Mouse (Mus musculus) heart, postnatal 0 days (tissue): ENCODE data around the gene Rps27.

Experiments used
- CTCF ChIP-seq: IDR thresholded peaks from 2 replicates; pipeline ENCODE4 v1.5.1; 2016; ENCODE audit warnings: antibody characterized with exemption, control low read depth, low read depth
- EP300 ChIP-seq: IDR thresholded peaks from 2 replicates; pipeline ENCODE4 v1.6.1; 2016; ENCODE audit warnings: antibody characterized with exemption, low read depth

DNA sequence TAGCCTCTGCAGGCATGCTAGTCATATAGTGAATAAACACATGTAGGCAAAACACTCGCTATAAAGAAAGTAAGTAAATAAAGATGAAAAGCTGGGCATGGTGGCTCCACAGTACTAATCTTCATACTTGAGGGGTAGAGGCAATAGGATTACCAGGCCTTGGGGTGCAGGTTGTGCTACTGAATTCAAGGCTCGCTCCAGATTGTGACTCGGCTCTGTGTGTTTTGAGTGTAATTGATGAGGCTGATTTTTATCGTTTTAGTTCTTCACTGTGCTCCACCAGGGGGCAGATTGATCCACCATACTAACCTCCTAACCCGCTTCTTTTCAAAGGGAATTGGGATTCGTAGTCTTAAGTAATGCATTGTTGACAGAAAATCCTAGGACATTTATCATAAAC is 6.6 kb upstream of the Rps27 start:
- TF ChIP-seq CTCF: peak; percentile 68
- no peak for TF ChIP-seq EP300
